Mouse (Mus musculus) lung, postnatal 10 days (tissue): ENCODE results near the gene C1rb.
"Not testable (repeated sequence)": the region's sequence is repeated elsewhere in the genome, so short reads cannot be mapped to it uniquely, and the experiment has no call there.

Source experiments
- DNase-seq: peaks from one replicate; pipeline ENCODE4 v3.0.0; 2021

Gene C1rb

GRCm38 (mm10) chr6:124625612-124626011 lies 55.5 kb downstream of the C1rb start:
- no peak for DNase-seq

GRCm38 (mm10) chr6:124626184-124626583 lies 56.1 kb downstream of the C1rb start:
- DNase-seq: not testable (repeated sequence)

GRCm38 (mm10) chr6:124630763-124631162 lies 60.7 kb downstream of the C1rb start:
- DNase-seq: no peak
